Mouse (Mus musculus) brain, embryonic 14.5 days (tissue): Measurements from ENCODE around the gene Tmem80.

Experiments used
- CTCF ChIP-seq: fragments of 200-500 bp; IDR thresholded peaks from 2 replicates; pipeline ENCODE4 v1.5.1; 2012; ENCODE audit warnings: inconsistent platforms, mild to moderate bottlenecking, moderate library complexity, borderline replicate concordance; ENCODE audit not compliant: insufficient read depth, insufficient read length; ENCODE audit errors: extremely low read depth
- POLR2A ChIP-seq: fragments of 200-500 bp; IDR thresholded peaks from 2 replicates; pipeline ENCODE4 v1.6.1; 2012; ENCODE audit warnings: mild to moderate bottlenecking, inconsistent platforms, borderline replicate concordance; ENCODE audit not compliant: poor library complexity, insufficient read depth, insufficient read length, severe bottlenecking; ENCODE audit errors: extremely low read depth

DNA sequence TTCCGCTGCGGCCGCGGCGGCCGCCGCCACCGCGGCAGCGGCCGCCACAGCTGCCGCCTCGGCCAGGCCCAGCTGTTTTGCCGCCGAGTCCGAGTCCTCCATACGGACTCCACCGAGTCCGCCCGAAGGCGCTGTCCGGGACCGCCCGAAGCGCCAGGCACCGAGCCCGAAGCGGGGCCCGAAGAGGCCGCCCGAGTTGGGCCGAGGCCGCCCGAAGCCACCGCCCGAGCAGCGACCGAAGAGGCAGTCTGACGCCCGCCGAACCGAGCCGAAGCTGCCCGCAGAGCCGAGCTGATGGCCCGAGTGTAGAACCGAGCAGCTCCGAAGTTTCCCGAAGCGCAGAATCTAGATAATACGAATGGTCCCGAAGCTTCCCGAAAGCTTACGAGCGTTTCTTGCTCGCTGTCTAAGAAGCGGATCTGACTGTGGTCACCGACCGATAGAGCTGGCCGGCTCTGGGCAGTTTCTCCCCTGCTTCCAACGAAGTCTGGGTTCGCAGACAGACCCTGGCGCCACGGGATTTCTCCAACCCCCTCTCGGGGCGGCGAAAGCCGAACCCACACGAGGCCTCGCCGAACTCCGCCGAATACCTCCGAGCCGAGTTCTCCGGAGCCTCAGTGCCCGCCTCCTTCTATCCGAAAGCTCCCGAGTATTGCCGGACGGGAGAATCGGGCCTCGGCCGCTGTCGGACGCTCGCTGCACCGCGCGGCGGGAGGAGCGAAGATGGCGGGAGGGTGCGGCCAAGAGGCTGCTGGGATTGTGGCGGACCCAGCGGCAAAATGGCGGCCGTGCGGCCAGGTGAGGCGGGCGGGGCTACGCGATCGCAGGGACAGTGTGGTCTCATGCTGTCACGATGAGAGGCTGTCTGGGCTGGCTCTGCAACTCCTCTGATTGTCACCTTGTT, at the start of gene Tmem80, which contains the start of gene Deaf1:
- TF ChIP-seq CTCF, result no peak
- TF ChIP-seq POLR2A, result peak; percentile 93
